Mouse (Mus musculus) hindbrain, embryonic 12.5 days (tissue): ENCODE data around the gene Pld2. TPM values are rescaled to one million over a fixed set of nuclear protein-coding genes. Genes with fewer than 3 reads are reported as not detected.

ENCODE experiments used
- ATAC-seq: fragments of 200-750 bp; cut with Nextera tagmentation; 2 replicates; pipeline ENCODE4 v1.8.0; 2017; ENCODE audit warnings: moderate TSS enrichment; ENCODE audit not compliant: low FRiP score
- H3K27ac ChIP-seq: fragments of 300-500 bp; sonication (generic); 2 replicates; pipeline ENCODE4 v1.5.1; 2016; ENCODE audit warnings: mild to moderate bottlenecking
- H3K27me3 ChIP-seq: fragments of 300-500 bp; sonication (generic); 2 replicates; pipeline ENCODE4 v1.6.1; 2016; ENCODE audit warnings: mild to moderate bottlenecking
- H3K36me3 ChIP-seq: fragments of 300-500 bp; sonication (generic); 2 replicates; pipeline ENCODE4 v1.6.1; 2016; ENCODE audit warnings: mild to moderate bottlenecking
- H3K4me1 ChIP-seq: fragments of 300-500 bp; sonication (generic); 2 replicates; pipeline ENCODE4 v1.6.1; 2016
- H3K4me2 ChIP-seq: fragments of 300-500 bp; sonication (generic); replicated peaks from 2 replicates; pipeline ENCODE4 v1.6.1; 2016; ENCODE audit warnings: mild to moderate bottlenecking
- H3K4me3 ChIP-seq: fragments of 300-500 bp; sonication (generic); 2 replicates; pipeline ENCODE4 v1.5.1; 2016; ENCODE audit warnings: mild to moderate bottlenecking
- H3K9ac ChIP-seq: fragments of 300-500 bp; sonication (generic); 2 replicates; pipeline ENCODE4 v1.6.1; 2016; ENCODE audit warnings: mild to moderate bottlenecking, moderate library complexity
- H3K9me3 ChIP-seq: fragments of 300-500 bp; sonication (generic); replicated peaks from 2 replicates; pipeline ENCODE4 v1.6.1; 2016; ENCODE audit warnings: mild to moderate bottlenecking
- WGBS: fragments of 180-500 bp; shearing (Covaris S2); methylation state at CpG from one replicate; pipeline ENCODE4 v1.1.7; 2016; 5-methylcytosine and 5-hydroxymethylcytosine counted together
- polyA plus RNA-seq: library from polyadenylated mRNA; unstranded; fragments of >200 nt; fragmentation: Nextera tagmentation; extraction: Ambion mirVana; gene quantifications from 2 replicates; pipeline ENCODE4 v1.2.1, GENCODE M21; 2016

Gene Pld2
- polyA plus RNA-seq, 1 experiment from 2014 or later: 7.2 TPM

- H3K4me2 ChIP-seq: no peak overlapping the region
- H3K27ac ChIP-seq: no peak overlapping the region
- no peaks in the 10 kb centered on the region for H3K4me1 ChIP-seq
- 60% methylated on average over 14 of the region's 14 CpGs for WGBS
- H3K4me3 ChIP-seq: no peak overlapping the region
- no peak for ATAC-seq
- H3K9ac ChIP-seq: no peak overlapping the region
- H3K9me3 ChIP-seq: no peaks in the 10 kb centered on the region
- H3K27me3 ChIP-seq: no peaks in the 10 kb centered on the region
- peaks cover 73% of the 10 kb centered on the region for H3K36me3 ChIP-seq
These were observed 65.2 kb downstream of the Pld2 start for GRCm38 (mm10) chr11:70605024-70605566.

DNA sequence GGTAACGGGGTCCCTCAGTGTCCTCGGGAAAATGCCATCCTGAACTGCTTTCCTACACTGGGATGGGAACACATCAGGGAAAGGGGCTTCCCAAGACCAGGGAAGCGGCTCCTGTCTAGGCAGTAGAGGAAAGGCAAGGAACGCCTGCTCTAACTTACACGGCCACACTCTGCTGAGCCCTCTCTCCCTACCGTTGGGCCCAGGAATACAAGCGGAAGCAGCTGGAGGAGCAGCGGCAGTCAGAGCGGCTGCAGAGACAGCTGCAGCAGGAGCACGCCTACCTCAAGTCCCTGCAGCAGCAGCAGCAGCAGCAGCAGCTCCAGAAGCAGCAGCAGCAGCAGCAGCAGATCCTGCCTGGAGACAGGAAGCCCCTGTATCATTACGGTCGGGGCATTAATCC lies 66.9 kb downstream of the Pld2 start:
- Histone ChIP-seq H3K4me1 (no peaks in the 10 kb centered on the region), H3K9me3 (no peaks in the 10 kb centered on the region), H3K4me3 (no peak overlapping the region), H3K9ac (no peak overlapping the region), H3K4me2 (no peak overlapping the region), H3K27me3 (no peaks in the 10 kb centered on the region), H3K27ac (no peak overlapping the region; the same call in 1 of the 2 replicates), H3K36me3 (peaks cover 89% of the 10 kb centered on the region)
- 78% methylated on average over 11 of the region's 12 CpGs for WGBS
- no peak for ATAC-seq

- peaks cover 91% of the 10 kb centered on the region for H3K36me3 ChIP-seq
- ATAC-seq: no peak
- H3K9ac ChIP-seq: no peak overlapping the region
- H3K27ac ChIP-seq: no peak overlapping the region
- no peaks in the 10 kb centered on the region for H3K27me3 ChIP-seq
- H3K4me2 ChIP-seq: no peak overlapping the region
- no peaks in the 10 kb centered on the region for H3K4me1 ChIP-seq
- WGBS: 95% methylated on average over 9 of the region's 9 CpGs
- H3K4me3 ChIP-seq: no peak overlapping the region
- no peaks in the 10 kb centered on the region for H3K9me3 ChIP-seq
These were observed 67.7 kb downstream of the Pld2 start for GRCm38 (mm10) chr11:70607611-70608010.

Other genes starting within 250 kb of the Pld2 start
- not detected in 2 replicates for gene Alox12e, start 217.4 kb upstream of the Pld2 start, polyA plus RNA-seq
- 0.09 TPM in 1 of 2 replicates, not detected in the other for gene Alox15, start 188.0 kb upstream of the Pld2 start, polyA plus RNA-seq
- 40.2 and 40.4 TPM in 2 replicates for gene Pelp1, start 130.0 kb upstream of the Pld2 start, polyA plus RNA-seq
- 36.5 and 36.8 TPM in 2 replicates for gene Arrb2, start 107.4 kb upstream of the Pld2 start, polyA plus RNA-seq
- 32.7 and 36.1 TPM in 2 replicates for gene Med11, start 88.1 kb upstream of the Pld2 start, polyA plus RNA-seq
- 0.60 and 1.1 TPM in 2 replicates for gene Zmynd15, start 80.6 kb upstream of the Pld2 start, polyA plus RNA-seq
- gene Cxcl16, start 80.1 kb upstream of the Pld2 start, polyA plus RNA-seq: 2.0 and 2.1 TPM in 2 replicates
- 0.36 TPM in 1 of 2 replicates, not detected in the other for gene Tm4sf5, start 34.8 kb upstream of the Pld2 start, polyA plus RNA-seq
- 0.34 TPM in 1 of 2 replicates, not detected in the other for gene Vmo1, start 25.4 kb upstream of the Pld2 start, polyA plus RNA-seq
- 0.36 TPM in 1 of 2 replicates, not detected in the other for gene Gltpd2, start 20.9 kb upstream of the Pld2 start, polyA plus RNA-seq
- gene Psmb6, start 14.7 kb upstream of the Pld2 start, polyA plus RNA-seq: 679 and 744 TPM in 2 replicates
- gene Gm40193, start 7.1 kb upstream of the Pld2 start, polyA plus RNA-seq: not detected in 2 replicates
- gene Mink1, start 22.8 kb downstream of the Pld2 start, polyA plus RNA-seq: 17.3 and 19.1 TPM in 2 replicates
- not detected in 2 replicates for gene 4930544D05Rik, start 75.8 kb downstream of the Pld2 start, polyA plus RNA-seq
- gene Chrne, start 79.2 kb downstream of the Pld2 start, polyA plus RNA-seq: not detected in 2 replicates
- gene Gp1ba, start 99.1 kb downstream of the Pld2 start, polyA plus RNA-seq: 0.10 and 0.38 TPM in 2 replicates
- 96.0 and 102 TPM in 2 replicates for gene Rnf167, start 107.2 kb downstream of the Pld2 start, polyA plus RNA-seq
- 145 and 148 TPM in 2 replicates for gene Slc25a11, start 107.4 kb downstream of the Pld2 start, polyA plus RNA-seq
- gene Pfn1, start 114.6 kb downstream of the Pld2 start, polyA plus RNA-seq: 1,190 and 1,267 TPM in 2 replicates
- gene Eno3, start 117.1 kb downstream of the Pld2 start, polyA plus RNA-seq: 14.9 and 18.5 TPM in 2 replicates
- gene Spag7, start 129.4 kb downstream of the Pld2 start, polyA plus RNA-seq: 143 and 144 TPM in 2 replicates
- gene Camta2, start 148.0 kb downstream of the Pld2 start, polyA plus RNA-seq: 15.2 and 15.7 TPM in 2 replicates
- gene Inca1, start 160.1 kb downstream of the Pld2 start, polyA plus RNA-seq: 0.99 and 1.4 TPM in 2 replicates
- 2.3 and 3.0 TPM in 2 replicates for gene Kif1c, start 160.5 kb downstream of the Pld2 start, polyA plus RNA-seq
- gene Zfp3, start 224.1 kb downstream of the Pld2 start, polyA plus RNA-seq: 11.1 and 12.7 TPM in 2 replicates